Mouse (Mus musculus): ENCODE results near the gene Mcur1.

Gene Mcur1

GRCm38 (mm10) chr13:43564733-43565132, 4.7 kb upstream of the Mcur1 start:
- DNase-seq, result no peak

- DNase-seq, result no peak
Observed at GRCm38 (mm10) chr13:43562726-43563125, 2.7 kb upstream of the Mcur1 start.

GRCm38 (mm10) chr13:43560458-43561411, 744 bp upstream of the Mcur1 start:
- no peak for DNase-seq

- no peak for DNase-seq
Observed at GRCm38 (mm10) chr13:43558959-43559358, 1.0 kb downstream of the Mcur1 start.

- DNase-seq, result no peak
Observed at GRCm38 (mm10) chr13:43558357-43558756, 1.6 kb downstream of the Mcur1 start.

- no peak for DNase-seq
Observed at GRCm38 (mm10) chr13:43556913-43557542, 3.0 kb downstream of the Mcur1 start.

GRCm38 (mm10) chr13:43555321-43555720, 4.7 kb downstream of the Mcur1 start:
- no peak for DNase-seq

- DNase-seq, result peak; percentile 61
Observed at GRCm38 (mm10) chr13:43554827-43555226, 5.2 kb downstream of the Mcur1 start.

- DNase-seq, result no peak
Observed at GRCm38 (mm10) chr13:43550676-43551075, 9.3 kb downstream of the Mcur1 start.

- no peak for DNase-seq
Observed at GRCm38 (mm10) chr13:43549870-43550269, 10.1 kb downstream of the Mcur1 start.

- no peak for DNase-seq
Observed at GRCm38 (mm10) chr13:43549078-43549698, 10.8 kb downstream of the Mcur1 start.

GRCm38 (mm10) chr13:43548617-43549016, 11.4 kb downstream of the Mcur1 start:
- DNase-seq, result no peak

- DNase-seq, result peak; percentile 73
Observed at GRCm38 (mm10) chr13:43546861-43547260, 13.1 kb downstream of the Mcur1 start.

- peak; percentile 42 for DNase-seq
Observed at GRCm38 (mm10) chr13:43540205-43540815, 19.7 kb downstream of the Mcur1 start.

GRCm38 (mm10) chr13:43539409-43539808, 20.6 kb downstream of the Mcur1 start:
- DNase-seq, result no peak

- DNase-seq, result no peak
Observed at GRCm38 (mm10) chr13:43537854-43538253, 22.1 kb downstream of the Mcur1 start.

- DNase-seq, result no peak
Observed at GRCm38 (mm10) chr13:43534015-43534414, 26.0 kb downstream of the Mcur1 start.

GRCm38 (mm10) chr13:43530832-43531693, 28.9 kb downstream of the Mcur1 start:
- peak; percentile 77 for DNase-seq

GRCm38 (mm10) chr13:43530129-43530831, 29.7 kb downstream of the Mcur1 start:
- peak; percentile 69 for DNase-seq

GRCm38 (mm10) chr13:43526289-43526688, 33.7 kb downstream of the Mcur1 start:
- DNase-seq, result no peak

- peak; percentile 82 for DNase-seq
Observed at GRCm38 (mm10) chr13:43525363-43526134, 34.4 kb downstream of the Mcur1 start.

Data from layer of hippocampus, adult 9-11 months (tissue).